In genomic region chr13:51777738-51778274, GRCm38 (mm10) we compare ENCODE assay signal across 9 mouse cellular contexts. TPM values are rescaled to one million over a fixed set of nuclear protein-coding genes. Genes with fewer than 3 reads are reported as not detected.
DNase-seq lines count a peak whose midpoint lies in the region; ATAC-seq lines count a peak whose summit lies in the region.
"Had no signal": no experiment of that assay in that cellular context is flagged by ENCODE, and none has a peak within 500 bp of the region (broad histone marks: within the 10 kb centered on the region; RNA-seq: fewer than 3 reads in every experiment).

No protein-coding gene starts in this region.

- DNase-seq in kidney, adult 8-10 months, result no peak
- DNase-seq in adipocyte (ENCODE audit: low spot score), result peak; percentile 7
- DNase-seq in forebrain, embryonic 14.5 days (ENCODE audit: low spot score), result no peak
- DNase-seq in retina, embryonic 14.5 days (ENCODE audit: low spot score), result peak; percentile 49
- no peak for DNase-seq in ovary, postnatal 14 days (ENCODE audit: low spot score)
- no peak for DNase-seq in urinary bladder, postnatal 14 days (ENCODE audit: low spot score)

- peak; percentile 9; the same call in 1 of the 2 replicates for ATAC-seq in kidney, embryonic 16.5 days (ENCODE audit: low FRiP score, low TSS enrichment)
- peak; percentile 6; the same call in 1 of the 2 replicates for ATAC-seq in forebrain, embryonic 14.5 days
- ATAC-seq in hindbrain, embryonic 15.5 days (ENCODE audit: low FRiP score, low read depth), result peak; percentile 24; the same call in 1 of the 2 replicates

- H3K4me1 ChIP-seq in kidney, embryonic 16.5 days (ENCODE audit: insufficient read depth, low read length), result peaks cover 38% of the 10 kb centered on the region
- H3K4me1 ChIP-seq in forebrain, embryonic 14.5 days (ENCODE audit: control insufficient read depth, insufficient read depth, low read length), result peaks cover 20% of the 10 kb centered on the region
- H3K4me1 ChIP-seq in hindbrain, embryonic 15.5 days (replicated peaks), result peaks cover 26% of the 10 kb centered on the region

- no peak overlapping the region for H3K4me3 ChIP-seq in kidney, embryonic 16.5 days (ENCODE audit: low read length)
- H3K4me3 ChIP-seq in forebrain, embryonic 14.5 days (ENCODE audit: low read depth, low read length), result no peak overlapping the region
- H3K4me3 ChIP-seq in hindbrain, embryonic 15.5 days, result no peak overlapping the region
- H3K4me3 ChIP-seq: midbrain, embryonic 12.5 days had no signal

- H3K36me3 ChIP-seq in kidney, embryonic 16.5 days (ENCODE audit: insufficient read depth, low read length), result no peaks in the 10 kb centered on the region
- no peaks in the 10 kb centered on the region for H3K36me3 ChIP-seq in forebrain, embryonic 14.5 days (ENCODE audit: control insufficient read depth, insufficient read depth, low read length)
- H3K36me3 ChIP-seq in hindbrain, embryonic 15.5 days, result no peaks in the 10 kb centered on the region
- H3K36me3 ChIP-seq: midbrain, embryonic 12.5 days had no signal

- H3K9ac ChIP-seq in kidney, embryonic 16.5 days (replicated peaks; ENCODE audit: low read length), result peak overlapping the region; percentile 35
- H3K9ac ChIP-seq in forebrain, embryonic 14.5 days (ENCODE audit: low read length), result peak overlapping the region; percentile 32; the same call in 1 of the 2 replicates
- H3K9ac ChIP-seq in hindbrain, embryonic 15.5 days, result no peak overlapping the region

- WGBS in kidney, embryonic 16.5 days, result 54% methylated on average over 6 of the region's 6 CpGs
- 41% methylated on average over 6 of the region's 6 CpGs for WGBS in forebrain, embryonic 14.5 days
- WGBS in hindbrain, embryonic 15.5 days, result 50% methylated on average over 6 of the region's 6 CpGs

- H3K27ac ChIP-seq in kidney, embryonic 16.5 days (ENCODE audit: low read length), result peak overlapping the region; percentile 79
- peak overlapping the region; percentile 80 for H3K27ac ChIP-seq in forebrain, embryonic 14.5 days (ENCODE audit: low read depth, low read length)
- H3K27ac ChIP-seq in hindbrain, embryonic 15.5 days (replicated peaks), result peak overlapping the region; percentile 68; the same call in 1 of the 2 replicates
- H3K27ac ChIP-seq: midbrain, embryonic 12.5 days had no signal

- H3K9me3 ChIP-seq in kidney, embryonic 16.5 days (ENCODE audit: low read length), result no peaks in the 10 kb centered on the region
- no peaks in the 10 kb centered on the region for H3K9me3 ChIP-seq in forebrain, embryonic 14.5 days (replicated peaks; ENCODE audit: control insufficient read depth, low read length)
- H3K9me3 ChIP-seq in hindbrain, embryonic 15.5 days, result no peaks in the 10 kb centered on the region
- H3K9me3 ChIP-seq: midbrain, embryonic 12.5 days had no signal

- peak overlapping the region; percentile 17; the same call in 1 of the 2 replicates for H3K4me2 ChIP-seq in kidney, embryonic 16.5 days (replicated peaks; ENCODE audit: low read depth, low read length)
- H3K4me2 ChIP-seq in forebrain, embryonic 14.5 days (ENCODE audit: low read length), result peak overlapping the region; percentile 39
- no peak overlapping the region for H3K4me2 ChIP-seq in hindbrain, embryonic 15.5 days
- H3K4me2 ChIP-seq: midbrain, embryonic 12.5 days had no signal

- no peaks in the 10 kb centered on the region for H3K27me3 ChIP-seq in kidney, embryonic 16.5 days (ENCODE audit: insufficient read depth, low read length)
- no peaks in the 10 kb centered on the region for H3K27me3 ChIP-seq in forebrain, embryonic 14.5 days (replicated peaks; ENCODE audit: control insufficient read depth, insufficient read depth, low read length)
- H3K27me3 ChIP-seq in hindbrain, embryonic 15.5 days, result no peaks in the 10 kb centered on the region

RNA-seq across cellular contexts. Expression of gene Sema4d, which starts 15.7 kb away (rescaled TPM):
- polyA plus RNA-seq in kidney, embryonic 16.5 days (2015; fragmentation: Nextera tagmentation; extraction: Ambion mirVana), result 28.8 and 29.0 TPM in 2 replicates
- polyA plus RNA-seq in forebrain, embryonic 14.5 days (2014; fragmentation: Nextera tagmentation; extraction: Ambion mirVana), result 12.7 and 22.1 TPM in 2 replicates
- 14.3 and 14.8 TPM in 2 replicates for polyA plus RNA-seq in hindbrain, embryonic 15.5 days (2015; fragmentation: Nextera tagmentation; extraction: Ambion mirVana)

Comparison
In these comparisons a context has a peak if more than half of its experiments do, and no peak if none do; other contexts are left out.
1. DNase-seq: peak in adipocyte (single experiment) and retina, embryonic 14.5 days (single experiment); none in kidney, adult 8-10 months (0 of 2), forebrain, embryonic 14.5 days (single experiment), ovary, postnatal 14 days (single experiment) and urinary bladder, postnatal 14 days (single experiment).
2. Peak in every context shown above with its lines, with median percentiles within 50 percentile points of each other: ATAC-seq and H3K27ac ChIP-seq.